Comparison of ENCODE assay signal across 8 mouse cellular contexts in genomic region chr19:45014981-45015402, GRCm38 (mm10). TPM values are rescaled to one million over a fixed set of nuclear protein-coding genes. Genes with fewer than 3 reads are reported as not detected.
DNase-seq lines count a peak whose midpoint lies in the region; ATAC-seq and TF ChIP-seq lines count a peak whose summit lies in the region.

No protein-coding gene starts in this region.

- H3K27ac ChIP-seq in kidney, adult 2 months (ENCODE audit: insufficient read depth, low read depth, low read length), result peak overlapping the region; percentile 85
- H3K27ac ChIP-seq in lung, embryonic 15.5 days, result peak overlapping the region; percentile 99

- 0 out of 2 replicates have a peak, but pooled peaks have one; percentile 7 for TF ChIP-seq CTCF in kidney, adult 2 months (conservative IDR thresholded peaks at IDR 0.05; ENCODE audit: insufficient read depth, insufficient read length, low read depth, low read length)

- 0 out of 2 replicates have a peak, but pooled peaks have one; percentile 16 for ATAC-seq in lung, embryonic 15.5 days (ENCODE audit: borderline replicate concordance, extremely low read depth, low FRiP score, low TSS enrichment)

- TF ChIP-seq POLR2A in kidney, adult 2 months (IDR thresholded peaks at IDR 0.05; ENCODE audit: low read depth, low read length), result no peak

- peak; percentile 40 for DNase-seq in right cerebral cortex, postnatal 25 days
- DNase-seq in right cerebral cortex, postnatal 10 days (ENCODE audit: low spot score in 2 of 2), result no peak
- peak; percentile 69 for DNase-seq in embryo, embryonic 9.5 days (ENCODE audit: extremely low spot score)
- DNase-seq in heart, adult 8-10 months (ENCODE audit: low spot score), result peak; percentile 52
- peak; percentile 92 for DNase-seq in kidney, adult 2 months
- DNase-seq in retina, embryonic 14.5 days (ENCODE audit: low spot score), result peak; percentile 54
- DNase-seq in left cerebral cortex, postnatal 25 days (ENCODE audit: low spot score in 2 of 2), result no peak

- no peaks in the 10 kb centered on the region for H3K36me3 ChIP-seq in kidney, adult 2 months (ENCODE audit: control insufficient read depth, insufficient read depth, low read length)
- peaks cover 19% of the 10 kb centered on the region for H3K36me3 ChIP-seq in lung, embryonic 15.5 days

- no peaks in the 10 kb centered on the region for H3K27me3 ChIP-seq in kidney, adult 2 months (replicated peaks; ENCODE audit: control insufficient read depth, insufficient read depth, low read length)
- no peaks in the 10 kb centered on the region for H3K27me3 ChIP-seq in lung, embryonic 15.5 days

- H3K9ac ChIP-seq in lung, embryonic 15.5 days, result peak overlapping the region; percentile 60

- H3K4me3 ChIP-seq in kidney, adult 2 months (ENCODE audit: insufficient read depth, low read depth, low read length), result peak overlapping the region; percentile 79
- peak overlapping the region; percentile 74 for H3K4me3 ChIP-seq in lung, embryonic 15.5 days

- H3K4me2 ChIP-seq in lung, embryonic 15.5 days, result peak overlapping the region; percentile 79

- H3K9me3 ChIP-seq in lung, embryonic 15.5 days, result no peaks in the 10 kb centered on the region

- 1% methylated on average over 25 of the region's 25 CpGs for WGBS in kidney, adult 2 months
- 0% methylated on average over 25 of the region's 25 CpGs for WGBS in lung, embryonic 15.5 days

- intact Hi-C loops in left cerebral cortex, postnatal 25 days (cut with DNase I), result no loop called here

- H3K4me1 ChIP-seq in kidney, adult 2 months (ENCODE audit: control insufficient read depth, insufficient read depth, low read length), result peaks cover 10% of the 10 kb centered on the region
- peaks cover 52% of the 10 kb centered on the region for H3K4me1 ChIP-seq in lung, embryonic 15.5 days

RNA-seq across cellular contexts. Expression of gene Lzts2, which starts 0.8 kb away (rescaled TPM):
- total RNA-seq in heart, adult 8-10 months (2022), result 10 to 100 TPM; 53.9 to 70.5 (median 63.8) TPM
- polyA plus RNA-seq in kidney, adult 2 months (2012; rRNA removed), result 54.7 and 74.3 TPM in 2 replicates
- polyA plus RNA-seq in lung, embryonic 15.5 days (2015; fragmentation: Nextera tagmentation; extraction: Ambion mirVana), result 75.9 and 81.8 TPM in 2 replicates
- 10 to 100 TPM; 30.8 to 32.2 TPM for total RNA-seq in left cerebral cortex, postnatal 25 days (2021)

RNA-seq across cellular contexts. Expression of gene Mrpl43, which starts 8.8 kb away (rescaled TPM):
- total RNA-seq in heart, adult 8-10 months (2022), result 10 to 100 TPM; 43.9 to 59.9 (median 54.3) TPM
- polyA plus RNA-seq in kidney, adult 2 months (2012; rRNA removed), result 86.5 and 87.9 TPM in 2 replicates
- polyA plus RNA-seq in lung, embryonic 15.5 days (2015; fragmentation: Nextera tagmentation; extraction: Ambion mirVana), result 70.1 and 70.8 TPM in 2 replicates
- 10 to 100 TPM; 40.2 to 44.2 TPM for total RNA-seq in left cerebral cortex, postnatal 25 days (2021)

RNA-seq across cellular contexts. Expression of gene Twnk, which starts 9.5 kb away (rescaled TPM):
- total RNA-seq in heart, adult 8-10 months (2022), result 10 to 100 TPM; 30.6 to 34.6 (median 31.4) TPM
- polyA plus RNA-seq in kidney, adult 2 months (2012; rRNA removed), result 14.8 and 15.0 TPM in 2 replicates
- polyA plus RNA-seq in lung, embryonic 15.5 days (2015; fragmentation: Nextera tagmentation; extraction: Ambion mirVana), result 17.8 and 20.8 TPM in 2 replicates
- 10 to 100 TPM; 14.0 to 15.7 TPM for total RNA-seq in left cerebral cortex, postnatal 25 days (2021)

RNA-seq across cellular contexts. Expression of gene Sema4g, which starts 26.1 kb away (rescaled TPM):
- under 1 TPM in 3 of 4 experiments, not detected in 1; 0.25 to 0.46 (median 0.44) TPM for total RNA-seq in heart, adult 8-10 months (2022)
- 92.2 and 119 TPM in 2 replicates for polyA plus RNA-seq in kidney, adult 2 months (2012; rRNA removed)
- 1.3 and 1.7 TPM in 2 replicates for polyA plus RNA-seq in lung, embryonic 15.5 days (2015; fragmentation: Nextera tagmentation; extraction: Ambion mirVana)
- total RNA-seq in left cerebral cortex, postnatal 25 days (2021), result 10 to 100 TPM; 19.7 to 21.6 TPM

RNA-seq across cellular contexts. Expression of gene Pdzd7, which starts 30.5 kb away (rescaled TPM):
- under 1 TPM in 1 of 4 experiments, not detected in 3; 0.46 TPM for total RNA-seq in heart, adult 8-10 months (2022)
- 0.74 and 0.99 TPM in 2 replicates for polyA plus RNA-seq in kidney, adult 2 months (2012; rRNA removed)
- 0.30 and 0.34 TPM in 2 replicates for polyA plus RNA-seq in lung, embryonic 15.5 days (2015; fragmentation: Nextera tagmentation; extraction: Ambion mirVana)
- 1 to 10 TPM; 4.2 to 4.6 TPM for total RNA-seq in left cerebral cortex, postnatal 25 days (2021)

Comparison
In these comparisons a context has a peak if more than half of its experiments do, and no peak if none do; other contexts are left out.
1. DNase-seq: peak in right cerebral cortex, postnatal 25 days (single experiment), embryo, embryonic 9.5 days (single experiment), heart, adult 8-10 months (single experiment), kidney, adult 2 months (single experiment) and retina, embryonic 14.5 days (single experiment); none in right cerebral cortex, postnatal 10 days (0 of 2) and left cerebral cortex, postnatal 25 days (0 of 2).